Mouse (Mus musculus): ENCODE data around the gene Vmn1r157. TPM values are rescaled to one million over a fixed set of nuclear protein-coding genes. Genes with fewer than 3 reads are reported as not detected.

The Vmn1r157 gene
- polyA plus RNA-seq (2015; fragmentation: Illumina TruSeq; extraction: RNeasy Lipid Tissue Mini Kit (QIAGEN cat#74804); ENCODE audit: low read depth, low replicate concordance) = not detected

DNA sequence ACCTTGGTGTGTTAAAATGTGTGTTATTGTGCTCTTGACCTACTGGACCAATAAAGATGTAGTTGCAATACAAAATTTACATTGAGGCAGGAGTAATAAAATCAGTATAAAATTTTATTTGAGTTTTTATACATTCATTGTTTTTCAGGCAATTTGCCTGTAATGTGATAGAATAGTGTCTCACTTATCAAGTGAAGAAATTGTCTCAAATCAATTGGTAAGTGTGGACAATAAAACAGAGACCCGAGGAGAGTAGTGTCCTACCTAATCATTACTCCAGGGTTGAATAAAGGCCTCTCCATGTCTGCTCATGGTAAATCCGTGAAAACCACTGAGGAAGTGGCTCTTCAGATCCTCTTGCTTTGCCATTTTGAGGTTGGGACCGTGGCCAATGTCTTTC lies at the start of gene Vmn1r157:
Vmn1r157 (plus strand) TSS at position 301 of the 400 bp plus-strand sequence.

GRCm38 (mm10) chr7:22719610-22720009 lies 41.9 kb upstream of the Vmn1r157 start, which contains the start of gene Gm4567:
Gm4567 (minus strand) TSS chr7:22719710.

DNA sequence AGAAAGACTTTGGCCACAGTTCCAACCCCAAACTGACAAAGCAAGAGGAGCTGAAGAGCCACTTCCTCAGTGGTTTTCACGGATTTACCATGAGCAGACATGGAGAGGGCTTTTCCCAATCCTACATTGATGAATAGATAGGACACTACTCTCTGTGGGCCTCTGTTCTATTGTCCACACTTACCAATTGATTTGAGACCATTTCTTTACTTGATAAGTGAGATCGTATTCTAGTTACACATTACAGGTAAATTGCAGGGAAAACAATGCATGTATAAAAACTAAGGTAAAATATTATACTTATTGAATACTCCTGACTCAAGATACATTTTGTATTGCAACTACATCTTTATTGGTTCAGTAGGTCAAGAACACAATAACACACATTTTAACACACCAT lies 29.2 kb downstream of the Vmn1r157 start, which contains the start of gene Vmn1r158:
Vmn1r158 (minus strand) TSS at position 101 of the 400 bp plus-strand sequence.

Other genes with a start within 250 kb of the Vmn1r157 start
- not detected for gene Vmn1r152, start 238.7 kb upstream of the Vmn1r157 start, polyA plus RNA-seq (2015; fragmentation: Illumina TruSeq; extraction: RNeasy Lipid Tissue Mini Kit (QIAGEN cat#74804); ENCODE audit: low read depth, low replicate concordance)
- not detected for gene Gm8677, start 226.8 kb upstream of the Vmn1r157 start, polyA plus RNA-seq (2015; fragmentation: Illumina TruSeq; extraction: RNeasy Lipid Tissue Mini Kit (QIAGEN cat#74804); ENCODE audit: low read depth, low replicate concordance)
- not detected for gene Gm4201, start 196.4 kb upstream of the Vmn1r157 start, polyA plus RNA-seq (2015; fragmentation: Illumina TruSeq; extraction: RNeasy Lipid Tissue Mini Kit (QIAGEN cat#74804); ENCODE audit: low read depth, low replicate concordance)
- gene Gm4565, start 173.6 kb upstream of the Vmn1r157 start, polyA plus RNA-seq (2015; fragmentation: Illumina TruSeq; extraction: RNeasy Lipid Tissue Mini Kit (QIAGEN cat#74804); ENCODE audit: low read depth, low replicate concordance) = not detected
- not detected for gene Vmn1r155, start 103.7 kb upstream of the Vmn1r157 start, polyA plus RNA-seq (2015; fragmentation: Illumina TruSeq; extraction: RNeasy Lipid Tissue Mini Kit (QIAGEN cat#74804); ENCODE audit: low read depth, low replicate concordance)
- not detected for gene Gm8693, start 69.4 kb upstream of the Vmn1r157 start, polyA plus RNA-seq (2015; fragmentation: Illumina TruSeq; extraction: RNeasy Lipid Tissue Mini Kit (QIAGEN cat#74804); ENCODE audit: low read depth, low replicate concordance)
- gene Gm4567, start 42.0 kb upstream of the Vmn1r157 start, polyA plus RNA-seq (2015; fragmentation: Illumina TruSeq; extraction: RNeasy Lipid Tissue Mini Kit (QIAGEN cat#74804); ENCODE audit: low read depth, low replicate concordance) = not detected
- not detected for gene Vmn1r158, start 29.1 kb downstream of the Vmn1r157 start, polyA plus RNA-seq (2015; fragmentation: Illumina TruSeq; extraction: RNeasy Lipid Tissue Mini Kit (QIAGEN cat#74804); ENCODE audit: low read depth, low replicate concordance)
- gene Vmn1r159, start 81.9 kb downstream of the Vmn1r157 start, polyA plus RNA-seq (2015; fragmentation: Illumina TruSeq; extraction: RNeasy Lipid Tissue Mini Kit (QIAGEN cat#74804); ENCODE audit: low read depth, low replicate concordance) = not detected
- gene Vmn1r160, start 109.5 kb downstream of the Vmn1r157 start, polyA plus RNA-seq (2015; fragmentation: Illumina TruSeq; extraction: RNeasy Lipid Tissue Mini Kit (QIAGEN cat#74804); ENCODE audit: low read depth, low replicate concordance) = not detected
- gene Gm4214, start 223.0 kb downstream of the Vmn1r157 start, polyA plus RNA-seq (2015; fragmentation: Illumina TruSeq; extraction: RNeasy Lipid Tissue Mini Kit (QIAGEN cat#74804); ENCODE audit: low read depth, low replicate concordance) = not detected

Data from brain, adult 10 weeks (tissue).